Mouse (Mus musculus) gastrocnemius, postnatal 14 days (tissue): ENCODE measurements around the gene Vars. TPM values are rescaled to one million over a fixed set of nuclear protein-coding genes. Genes with fewer than 3 reads are reported as not detected.
A peak's percentile ranks its signal among the peaks of the same experiment; 100 is the strongest.
"Not testable (repeated sequence)": the region's sequence is repeated elsewhere in the genome, so short reads cannot be mapped to it uniquely, and the experiment has no call there.

Experiments used
- DNase-seq: peaks from one replicate; pipeline ENCODE4 v3.0.0; 2021; ENCODE audit warnings: mixed read lengths
- intact Hi-C: fragments of 180-260 bp; cut with DNase I; formaldehyde crosslinking; loops from one replicate; pipeline ENCODE4 v1.15.1; 2025; ENCODE audit warnings: low total_unique reads
- long read RNA-seq, 2 experiments: library from polyadenylated mRNA; stranded (forward); transcript quantifications; one replicate each; pipeline ENCODE4 v2.0.0; 2021
- total RNA-seq, 2 experiments: library from RNA; stranded (reverse); gene quantifications; 2 replicates each; pipeline ENCODE4 v1.2.3; 2021

Gene Vars
- total RNA-seq, result 10 to 100 TPM; 26.8 to 29.2 TPM
- long read RNA-seq, experiment 1, full-length matches to known transcripts, result 38 of 62 reads
- long read RNA-seq, experiment 1, partial matches to known transcripts, result 22 of 62 reads
- long read RNA-seq, experiment 1, other reads (novel, unspliced or antisense), result 2 of 62 reads
- long read RNA-seq, experiment 2, full-length matches to known transcripts, result 52 of 85 reads
- long read RNA-seq, experiment 2, partial matches to known transcripts, result 29 of 85 reads
- long read RNA-seq, experiment 2, other reads (novel, unspliced or antisense), result 4 of 85 reads

- intact Hi-C loops, result no loop called here
- peak; percentile 90 for DNase-seq
Measured at GRCm38 (mm10) chr17:35000717-35001451, at the start of gene Vars. Gene Vars (plus strand): TSS chr17:35000987.

DNA sequence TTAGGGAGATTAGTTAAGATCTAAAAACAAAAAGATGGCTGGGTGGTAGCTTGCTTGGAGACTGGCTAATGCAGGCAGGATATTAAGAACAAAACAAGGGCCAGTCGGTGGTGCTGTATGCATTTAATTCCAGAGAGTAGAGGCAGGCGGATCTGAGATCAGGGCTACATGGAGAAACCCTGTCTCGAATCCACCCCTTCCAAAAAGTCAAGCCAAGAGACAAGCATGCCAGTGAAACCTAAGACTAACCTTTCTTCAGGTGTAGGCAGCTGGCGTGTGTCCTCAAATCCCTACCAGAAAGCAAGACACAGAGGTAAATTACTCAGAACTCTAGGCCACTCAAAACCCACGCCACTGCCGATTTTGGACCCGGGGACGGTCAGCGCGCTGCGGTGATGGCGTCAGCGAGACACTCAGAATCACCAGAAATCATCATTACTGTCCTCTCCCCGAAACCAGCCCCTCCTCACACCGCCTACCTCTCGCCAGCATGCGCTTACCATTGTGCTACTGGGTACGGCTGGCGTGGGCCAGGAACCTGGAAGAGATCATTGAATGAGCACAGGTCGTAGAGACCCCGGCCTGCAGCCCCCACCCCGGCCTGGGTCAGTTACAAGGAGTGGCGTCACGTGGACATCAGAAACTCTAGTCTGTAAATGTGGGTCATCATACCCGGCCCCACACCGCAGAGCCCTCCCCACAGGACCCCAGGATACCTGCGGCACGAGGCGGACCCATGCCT, 49.0 kb upstream of the Vars start:
- intact Hi-C loops, result no loop called here
- no peak for DNase-seq

DNA sequence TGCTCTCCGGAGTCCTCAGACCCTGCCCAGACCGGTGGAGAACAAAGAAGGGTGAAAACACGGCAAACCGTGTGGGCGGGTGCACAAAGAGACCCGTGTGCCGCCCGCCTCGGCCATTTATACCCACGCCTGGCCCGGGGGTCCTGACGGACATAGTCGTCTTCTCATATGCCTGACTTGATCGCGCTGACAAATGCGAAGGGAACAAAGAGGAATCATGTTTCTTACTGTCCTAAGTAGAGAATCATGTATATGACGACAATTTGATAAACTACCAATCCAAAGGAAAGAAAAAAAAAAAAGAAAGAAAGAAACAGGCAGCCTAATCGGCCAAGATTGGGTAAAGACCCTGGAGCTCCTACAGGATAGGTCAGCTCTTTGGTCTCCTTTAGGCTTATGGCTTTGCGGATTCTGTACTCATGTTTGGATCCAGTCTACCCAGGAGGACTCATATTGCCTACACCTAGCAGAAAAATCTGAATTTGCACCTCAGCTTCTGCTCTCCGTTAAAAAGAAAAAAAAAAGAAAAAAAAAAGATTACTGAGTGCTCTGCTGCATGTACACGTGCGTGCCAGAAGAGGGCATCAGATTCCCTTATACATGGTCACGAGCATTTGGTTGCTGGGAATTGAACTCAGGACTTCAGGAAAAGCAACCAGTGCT, 48.3 kb upstream of the Vars start:
- intact Hi-C loops, result no loop called here

GRCm38 (mm10) chr17:34953258-34953657, 47.5 kb upstream of the Vars start:
- intact Hi-C loops, result no loop called here
- no peak for DNase-seq

More for the DNA sequence above, 48.3 kb upstream of the Vars start:
- peak; percentile 82 for DNase-seq

DNA sequence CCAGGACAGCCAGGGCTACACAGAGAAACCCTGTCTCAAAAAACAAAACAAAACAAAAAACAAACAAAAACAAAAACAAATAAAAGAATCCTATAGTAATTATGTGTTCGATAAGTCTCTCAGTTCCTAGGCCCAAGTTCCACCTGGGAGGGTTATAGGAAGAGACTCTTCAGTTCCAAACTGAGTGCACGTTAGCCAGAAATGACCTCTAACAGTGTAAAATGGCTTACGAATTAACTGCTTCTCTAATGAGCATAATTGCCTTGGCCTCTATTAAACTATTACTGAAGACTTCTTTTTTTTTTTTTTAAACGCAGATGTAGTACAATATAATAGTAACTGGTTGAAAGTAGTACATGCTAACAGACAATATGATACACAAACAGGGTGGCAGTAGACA, 46.9 kb upstream of the Vars start:
- intact Hi-C loops, result no loop called here
- no peak for DNase-seq

- intact Hi-C loops, result no loop called here
- no peak for DNase-seq
Measured at GRCm38 (mm10) chr17:34954831-34955230, 46.0 kb upstream of the Vars start.

- no peak for DNase-seq
- intact Hi-C loops, result no loop called here
Measured at GRCm38 (mm10) chr17:34955884-34956283, 44.9 kb upstream of the Vars start.

DNA sequence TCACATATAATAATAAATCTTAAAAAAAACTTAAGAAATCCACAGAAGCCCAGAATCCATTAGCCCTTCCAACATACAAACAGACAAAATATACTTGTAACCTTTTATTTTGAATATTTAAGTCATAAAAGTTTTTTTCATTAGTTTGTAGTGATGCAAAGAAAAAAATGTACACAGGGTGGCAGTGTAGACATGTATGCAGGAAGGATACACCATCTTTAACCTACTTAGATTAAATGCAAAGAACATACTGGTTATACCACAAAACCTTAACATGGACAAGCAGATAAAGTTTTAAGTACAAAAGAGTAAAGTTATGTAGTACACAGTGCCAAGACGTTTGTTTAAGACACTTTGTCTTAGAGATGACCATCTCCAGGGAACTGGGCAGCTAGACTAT, 44.4 kb upstream of the Vars start:
- DNase-seq, result no peak
- intact Hi-C loops, result no loop called here

GRCm38 (mm10) chr17:34957291-34957690, 43.5 kb upstream of the Vars start:
- intact Hi-C loops, DNase-seq: not testable (repeated sequence)

- intact Hi-C loops, DNase-seq: not testable (repeated sequence)
Measured at GRCm38 (mm10) chr17:34957966-34958365, 42.8 kb upstream of the Vars start.

- intact Hi-C loops, DNase-seq: not testable (repeated sequence)
Measured at GRCm38 (mm10) chr17:34958734-34959129, 42.1 kb upstream of the Vars start.

DNA sequence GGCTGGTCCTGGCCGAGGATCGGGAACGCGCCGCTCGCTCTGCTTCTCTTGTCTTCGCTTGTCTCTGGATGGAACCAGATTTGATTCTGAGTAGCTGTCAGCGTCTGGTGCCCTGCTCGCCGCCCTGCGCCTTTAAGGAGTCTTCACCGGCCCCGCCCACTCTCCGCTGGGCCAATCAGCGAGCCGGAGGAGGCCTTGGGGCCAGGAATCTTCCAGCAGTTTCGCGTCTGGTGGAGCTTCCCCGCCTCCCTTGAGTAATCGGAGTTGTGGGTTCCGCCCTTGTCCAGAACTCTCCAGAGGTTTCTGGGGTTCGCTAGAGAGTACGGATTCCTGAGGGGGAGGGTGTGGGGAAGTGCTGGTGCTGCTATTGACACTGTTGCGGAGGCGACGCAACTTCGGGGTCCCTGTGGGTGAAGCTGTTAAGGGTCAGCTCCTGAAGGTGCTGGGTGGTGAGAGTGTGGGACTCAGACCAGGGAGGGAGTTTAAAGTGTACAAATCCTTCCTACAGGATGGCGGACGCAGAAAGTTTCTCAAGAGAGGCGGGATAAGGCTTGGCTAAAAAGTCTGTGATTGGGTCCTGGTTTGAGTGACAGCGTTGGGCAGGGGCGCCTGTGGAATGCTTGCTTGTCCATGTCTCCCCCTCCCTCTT, 41.5 kb upstream of the Vars start, which contains the start of gene Hspa1b:
TSS of gene Hspa1b (minus strand) at position 109 of the 649 bp plus-strand sequence.
- DNase-seq, result peak; percentile 64
- intact Hi-C loops, result not testable (repeated sequence)

- no peak for DNase-seq
- intact Hi-C loops, result no loop called here
Measured at GRCm38 (mm10) chr17:34959881-34960515, 40.8 kb upstream of the Vars start.

DNA sequence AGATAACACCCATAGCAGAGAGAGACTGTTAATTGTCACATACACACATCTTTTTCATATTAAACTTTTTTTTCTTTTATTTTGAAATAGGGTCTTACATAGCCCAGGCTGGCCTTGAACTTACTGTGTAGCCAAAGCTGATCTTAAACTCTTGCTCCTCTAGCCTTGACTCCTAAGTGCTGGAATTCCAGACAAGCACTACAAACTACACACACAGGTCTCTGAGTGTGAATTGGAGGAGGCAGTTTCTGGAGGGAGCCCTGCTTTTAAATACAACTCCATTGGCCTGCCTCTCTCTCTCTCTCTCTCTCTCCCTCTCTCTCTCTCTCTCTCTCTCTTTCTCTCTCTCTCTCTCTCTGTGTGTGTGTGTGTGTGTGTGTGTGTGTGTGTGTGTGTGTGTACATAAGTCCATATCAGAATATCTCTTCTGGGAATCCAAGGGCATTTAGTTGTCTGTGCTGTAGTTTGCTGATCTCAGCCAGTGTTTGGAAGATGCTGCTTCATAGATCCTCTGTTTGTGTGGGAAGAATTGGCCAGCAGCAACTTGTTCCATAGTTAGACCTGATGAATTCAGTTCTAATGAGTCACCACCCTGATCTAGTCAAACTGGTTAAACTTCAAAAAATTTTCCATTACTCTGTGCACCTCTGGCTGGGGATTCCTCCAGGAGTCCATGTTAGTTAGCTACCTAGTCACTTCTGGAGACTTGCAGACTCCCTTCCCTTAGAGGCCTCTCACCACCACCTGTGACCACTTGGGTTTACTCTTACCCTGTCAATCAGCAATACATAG, 39.9 kb upstream of the Vars start:
- no peak for DNase-seq
- intact Hi-C loops, result no loop called here

- intact Hi-C loops, result no loop called here
- no peak for DNase-seq
Measured at GRCm38 (mm10) chr17:34962125-34962524, 38.7 kb upstream of the Vars start.

DNA sequence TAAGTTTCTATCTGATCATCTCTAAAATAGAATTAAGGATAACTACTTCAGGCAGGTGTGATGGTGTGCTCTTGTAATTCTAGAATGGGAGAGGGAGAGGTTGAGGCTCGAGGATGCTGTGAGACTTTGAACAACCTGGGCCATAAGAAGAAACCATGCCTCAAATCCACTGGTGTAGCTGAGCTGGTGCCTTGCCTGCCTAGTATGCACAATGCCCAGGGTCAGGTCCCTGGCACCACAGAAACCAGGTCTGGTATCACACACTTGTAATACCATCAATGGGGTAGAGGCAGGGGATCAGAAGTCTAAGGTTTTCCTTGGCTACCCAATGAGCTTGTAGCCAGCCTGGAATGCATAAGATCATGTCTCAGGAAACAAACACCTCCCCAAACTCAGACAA, 37.9 kb upstream of the Vars start:
- intact Hi-C loops, result no loop called here

GRCm38 (mm10) chr17:34964640-34965049, 36.1 kb upstream of the Vars start:
- intact Hi-C loops, result no loop called here
- DNase-seq, result no peak

More for the DNA sequence above, 37.9 kb upstream of the Vars start:
- DNase-seq, result no peak

DNA sequence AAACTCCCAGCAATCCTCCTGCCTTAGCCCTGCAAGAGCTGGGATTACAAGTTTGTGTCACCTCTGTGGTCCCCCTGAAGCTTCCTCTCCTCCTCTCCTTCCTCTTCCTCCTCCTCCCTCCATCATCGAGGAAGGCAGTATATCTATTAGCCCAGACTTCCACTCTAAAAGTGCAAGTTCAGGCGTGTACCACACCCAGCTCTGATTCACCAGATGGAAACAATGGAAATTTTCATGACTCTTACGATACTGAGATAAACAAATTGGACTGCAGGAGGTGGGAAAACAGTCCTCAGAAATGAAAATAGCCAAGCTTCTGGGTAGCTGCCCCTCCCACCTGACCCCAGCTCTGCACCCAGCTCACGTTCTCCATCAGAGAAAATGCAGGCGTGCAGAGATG, 35.2 kb upstream of the Vars start:
- DNase-seq, result no peak
- intact Hi-C loops, result no loop called here
